Mouse (Mus musculus) kidney, adult 11 months (tissue): ENCODE results near the gene Nrg3.
"Not testable (repeated sequence)": the region's sequence is repeated elsewhere in the genome, so short reads cannot be mapped to it uniquely, and the experiment has no call there.

Experiments used
- DNase-seq: peaks from one replicate; pipeline ENCODE4 v3.0.0; 2022

Gene Nrg3

DNA sequence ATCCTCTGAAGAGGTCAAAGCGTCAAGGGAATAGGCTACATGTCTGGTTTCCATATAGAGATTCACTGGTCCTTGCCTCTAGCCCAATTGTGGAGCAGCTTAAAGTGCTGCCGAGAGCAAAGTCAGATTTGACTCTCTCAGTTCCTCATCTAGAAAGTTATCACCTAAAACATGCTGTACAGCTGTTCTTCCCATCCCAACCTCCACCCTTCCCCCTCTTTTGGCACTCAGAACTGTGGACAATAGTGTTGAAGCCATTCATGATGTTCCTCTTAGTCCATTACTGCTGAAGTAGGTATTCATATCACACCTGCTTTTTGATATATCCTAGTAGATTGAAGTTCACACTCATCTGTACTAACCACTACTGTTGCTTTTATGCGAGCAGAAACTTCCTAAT lies 896.1 kb downstream of the Nrg3 start:
- no peak for DNase-seq

DNA sequence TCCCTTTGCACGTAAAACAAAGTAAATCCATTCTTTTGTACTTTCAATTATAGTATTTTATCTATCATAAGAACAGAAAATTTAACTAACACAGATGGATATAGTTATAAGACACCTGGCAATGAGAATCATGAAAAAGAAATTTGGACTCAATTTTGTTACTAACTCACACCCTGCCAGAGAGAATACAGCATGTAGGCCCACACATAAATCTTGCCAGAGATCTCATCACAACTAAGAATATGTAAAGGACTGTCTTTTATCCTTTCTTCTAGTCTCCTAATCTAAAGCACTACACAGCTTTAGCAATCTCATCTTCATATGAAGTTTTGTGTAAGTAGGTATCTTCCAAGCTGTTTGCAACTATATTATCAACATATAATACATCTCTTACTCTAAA lies 904.7 kb downstream of the Nrg3 start:
- DNase-seq = no peak

DNA sequence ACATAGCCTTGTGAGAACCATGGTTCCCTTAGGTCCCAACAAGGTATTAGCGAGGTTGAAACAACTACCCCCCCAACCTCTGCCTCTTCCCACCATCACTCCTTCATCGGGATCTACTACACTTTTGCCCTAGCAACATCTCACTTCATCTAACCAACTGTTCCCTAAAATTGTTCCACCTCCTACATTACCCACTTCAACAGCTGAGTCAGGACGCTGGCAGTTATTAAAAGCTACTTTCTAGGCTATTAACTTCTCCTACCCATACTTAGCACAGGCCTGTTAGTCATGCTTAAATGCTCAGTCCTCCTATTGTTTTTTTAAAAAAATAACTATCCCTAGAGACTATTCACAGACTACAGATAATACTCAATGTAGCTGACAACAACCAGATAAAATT lies 906.7 kb downstream of the Nrg3 start:
- no peak for DNase-seq

DNA sequence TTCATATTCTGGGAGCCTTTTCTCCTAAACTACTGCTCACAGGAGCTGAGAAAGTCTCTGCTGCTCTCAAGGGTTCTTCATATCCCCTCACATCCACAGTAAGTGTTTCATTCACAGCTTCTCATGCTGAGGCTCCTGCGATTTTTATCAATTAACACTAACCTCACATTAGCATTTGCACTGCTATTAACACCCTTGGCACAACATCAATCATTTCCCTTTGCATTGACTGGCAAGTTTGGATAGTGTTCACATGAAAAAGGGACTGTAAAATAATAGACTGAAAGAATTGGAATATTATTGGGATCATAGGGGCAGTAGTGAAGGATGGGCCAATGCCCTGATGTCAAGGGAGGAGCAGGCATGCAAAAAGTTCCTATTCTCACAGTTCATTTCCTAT lies 918.3 kb downstream of the Nrg3 start:
- no peak for DNase-seq

DNA sequence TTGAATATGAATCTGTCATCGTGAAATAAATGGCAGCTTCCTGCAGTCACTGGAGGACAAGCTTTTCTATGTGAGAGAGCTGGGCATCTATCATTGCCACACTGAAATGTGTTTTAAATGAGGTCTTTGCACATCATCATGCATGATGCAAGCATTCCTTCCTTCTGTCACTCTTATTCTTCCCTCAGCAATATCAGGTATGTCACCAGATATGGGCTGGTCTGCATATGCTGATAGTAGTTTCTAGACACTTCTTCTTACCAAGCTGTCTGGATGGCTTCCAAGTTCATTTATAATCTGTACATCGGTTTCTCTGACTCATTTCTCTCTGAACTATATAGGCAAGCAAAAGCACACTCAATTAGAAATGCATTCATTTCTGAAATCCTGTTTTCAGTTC lies 925.6 kb downstream of the Nrg3 start:
- no peak for DNase-seq

DNA sequence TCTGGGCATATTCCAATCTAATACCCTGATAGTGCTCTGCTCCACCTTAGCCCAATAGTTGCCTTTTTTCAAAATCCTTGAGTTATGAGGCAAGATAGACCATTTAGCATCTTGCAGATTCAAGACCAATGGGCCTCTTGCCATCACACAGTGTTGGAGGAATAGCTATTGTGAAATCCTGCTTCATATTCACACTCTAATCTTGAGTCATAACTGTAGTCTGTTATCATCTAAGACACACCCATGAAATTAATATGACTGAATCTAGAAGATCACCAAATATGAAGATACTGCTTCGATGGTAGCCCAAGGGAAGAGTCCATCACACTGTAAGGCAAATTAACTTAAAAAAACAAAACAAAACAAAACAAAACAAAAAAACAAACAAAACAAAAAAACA lies 937.7 kb downstream of the Nrg3 start:
- no peak for DNase-seq

DNA sequence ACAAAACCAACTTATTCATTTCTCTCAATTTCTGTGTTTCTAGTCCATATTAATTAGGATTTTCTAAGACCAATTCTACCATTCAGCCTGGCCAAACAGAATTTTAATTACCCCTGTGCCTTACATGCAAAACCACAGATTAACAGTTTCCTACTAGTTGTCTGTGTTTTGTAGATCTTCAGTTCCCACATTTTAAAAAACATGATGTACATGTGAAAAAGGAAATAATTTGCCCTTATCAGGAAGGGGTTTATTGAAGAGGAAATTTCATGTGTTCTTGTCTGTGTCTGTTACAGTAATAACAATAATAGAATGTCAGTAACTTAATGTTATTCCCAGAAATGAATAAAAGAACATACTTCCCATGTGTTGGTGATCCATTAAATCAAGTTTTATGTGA lies 939.4 kb downstream of the Nrg3 start:
- no peak for DNase-seq

DNA sequence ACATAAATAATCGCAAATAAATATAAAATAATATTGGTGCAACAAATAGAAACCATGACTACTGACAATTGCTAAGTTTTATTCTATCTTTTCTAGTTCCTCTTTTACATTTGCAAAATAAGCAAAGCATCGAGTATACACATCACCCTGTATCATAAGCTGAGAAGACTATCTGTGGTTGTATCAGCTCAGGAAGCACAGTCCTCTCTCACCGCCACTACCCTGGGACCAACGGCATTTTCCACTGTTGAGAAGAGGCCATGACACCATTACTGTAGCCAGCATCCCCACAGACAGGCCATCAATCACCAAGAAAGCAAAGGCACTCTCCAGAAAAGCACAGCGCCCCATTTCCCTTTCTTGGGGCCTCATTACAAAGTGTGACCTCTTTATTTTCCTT lies 956.7 kb downstream of the Nrg3 start:
- DNase-seq = no peak

DNA sequence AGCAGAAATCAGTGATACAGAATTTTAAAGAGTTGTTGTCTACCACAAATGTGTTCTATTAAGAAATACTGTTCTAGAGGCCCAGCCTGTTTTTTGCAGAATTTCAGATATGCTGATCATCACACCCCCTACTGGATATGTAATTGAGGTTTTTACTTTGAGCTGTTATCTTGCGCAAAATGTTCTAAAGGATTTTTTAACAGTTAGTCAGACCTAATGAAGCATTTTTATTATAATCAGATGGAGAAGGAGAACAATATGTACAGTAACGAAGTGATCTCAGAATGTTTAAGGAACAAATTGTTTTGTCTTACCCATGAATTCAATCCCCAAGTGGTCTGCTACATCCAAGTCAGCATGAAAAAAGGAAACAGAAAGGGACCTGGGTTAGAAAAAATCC lies 963.9 kb downstream of the Nrg3 start:
- DNase-seq = no peak

DNA sequence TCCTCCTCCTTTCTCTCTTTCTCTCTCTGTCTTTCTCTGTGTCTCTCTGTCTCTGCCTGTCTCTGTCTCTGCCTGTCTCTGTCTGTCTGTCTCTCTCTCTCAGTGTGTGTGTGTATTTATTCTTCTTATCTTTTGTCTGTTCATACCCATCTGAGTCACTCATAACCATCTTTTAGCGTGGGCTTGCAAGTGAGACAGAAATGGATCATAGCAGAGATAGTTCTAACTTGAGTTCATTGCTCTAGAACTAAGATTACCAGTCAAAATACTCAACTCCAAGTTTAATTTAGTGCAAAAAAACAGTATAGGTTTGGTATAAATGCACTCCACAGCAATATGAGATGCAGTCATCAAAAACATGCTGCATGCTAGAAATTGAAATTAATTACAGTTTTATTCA lies 977.9 kb downstream of the Nrg3 start:
- DNase-seq = no peak

DNA sequence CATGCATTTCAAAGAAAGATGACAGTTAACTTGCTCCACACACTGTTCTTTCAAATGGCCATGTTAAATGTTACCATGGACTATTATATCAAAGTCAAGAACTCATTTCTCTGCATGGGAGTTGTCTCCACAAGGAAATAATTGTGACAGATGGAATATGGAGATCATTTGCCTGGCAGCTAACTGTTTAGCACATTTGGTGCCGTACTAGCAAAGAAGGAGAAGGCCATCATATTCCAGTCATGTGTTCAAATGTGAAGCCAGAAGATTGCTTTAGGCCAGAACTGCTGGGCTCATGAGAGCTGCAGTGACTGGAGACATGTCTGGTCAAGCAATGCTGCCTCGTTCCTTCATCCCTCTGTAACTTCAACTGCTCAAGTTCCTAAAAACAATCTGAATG lies 1025.8 kb downstream of the Nrg3 start:
- DNase-seq = no peak

DNA sequence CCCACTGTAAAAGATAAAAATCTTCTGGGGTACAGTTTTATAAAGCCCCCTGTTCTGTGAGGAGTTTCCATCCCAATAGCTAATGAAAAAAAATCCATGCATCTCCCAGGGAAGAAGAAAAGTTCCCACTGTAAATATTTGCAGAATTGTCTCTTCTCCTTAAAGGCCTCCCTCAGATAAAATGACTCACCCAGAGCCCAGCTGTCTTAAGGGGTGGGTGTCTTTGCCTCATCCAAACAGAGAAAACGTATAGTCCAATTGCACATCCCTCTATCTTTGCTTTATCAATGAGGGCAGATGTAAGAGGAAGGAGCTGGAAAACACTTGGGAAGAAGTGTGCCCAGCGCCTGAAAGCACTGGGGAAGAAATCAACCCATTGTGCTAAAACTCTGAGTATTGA lies 1028.1 kb downstream of the Nrg3 start:
- no peak for DNase-seq

DNA sequence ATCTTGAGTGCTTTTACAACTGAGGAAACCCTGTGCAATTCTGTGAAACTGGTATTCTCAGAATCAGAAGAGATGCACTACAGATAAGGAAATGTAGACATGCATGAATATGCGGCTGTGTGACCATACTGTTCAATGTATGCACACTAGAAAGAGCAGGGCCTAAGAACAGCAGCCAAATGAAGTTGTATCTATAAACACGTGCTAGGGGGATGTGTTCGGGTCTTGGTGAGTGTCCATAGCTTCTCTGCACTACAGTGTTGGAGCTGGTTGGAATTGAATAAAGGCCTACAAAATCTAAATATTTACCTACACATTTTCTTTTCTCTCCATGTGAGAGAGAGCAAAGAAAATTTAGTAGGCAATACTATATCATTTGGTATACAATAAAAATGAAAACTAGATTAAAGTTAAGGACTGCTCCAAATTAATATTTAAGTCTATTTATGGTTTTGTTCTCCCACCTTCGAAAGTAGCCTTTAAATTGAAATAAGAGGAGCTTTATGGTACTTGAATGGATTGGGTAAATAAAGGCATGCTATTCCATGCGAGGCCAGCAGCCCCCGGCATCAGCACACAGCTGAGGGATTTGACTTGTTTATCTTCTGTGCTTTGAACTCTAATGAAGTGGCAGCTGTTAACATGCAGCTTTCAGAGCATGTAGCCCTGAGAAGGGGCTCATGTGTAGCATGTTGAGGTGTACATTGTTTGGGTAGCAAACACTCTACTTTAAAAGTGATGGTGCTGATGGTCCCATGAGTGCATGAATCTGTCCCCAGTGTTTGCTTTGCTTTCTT lies 1038.9 kb downstream of the Nrg3 start:
- DNase-seq = no peak

DNA sequence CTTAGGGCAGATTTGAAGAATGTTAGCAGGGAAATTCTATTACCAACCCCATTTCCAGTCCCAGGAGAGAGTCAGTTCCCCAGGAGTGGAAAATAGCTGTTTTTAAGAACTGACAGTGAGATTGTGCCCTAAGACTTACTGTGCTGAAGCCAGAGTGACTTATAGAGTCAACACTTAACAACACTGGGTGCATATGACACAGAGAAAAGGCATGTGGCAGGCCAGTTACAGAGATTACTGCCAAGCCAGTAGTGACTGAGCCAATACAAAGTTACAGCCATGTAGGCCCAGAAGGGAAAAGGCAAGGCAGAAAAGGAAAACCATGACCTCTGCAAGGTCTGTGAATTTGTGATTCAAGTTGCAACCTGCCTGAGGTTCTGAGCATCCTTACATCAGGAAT lies 1098.2 kb downstream of the Nrg3 start:
- no peak for DNase-seq

DNA sequence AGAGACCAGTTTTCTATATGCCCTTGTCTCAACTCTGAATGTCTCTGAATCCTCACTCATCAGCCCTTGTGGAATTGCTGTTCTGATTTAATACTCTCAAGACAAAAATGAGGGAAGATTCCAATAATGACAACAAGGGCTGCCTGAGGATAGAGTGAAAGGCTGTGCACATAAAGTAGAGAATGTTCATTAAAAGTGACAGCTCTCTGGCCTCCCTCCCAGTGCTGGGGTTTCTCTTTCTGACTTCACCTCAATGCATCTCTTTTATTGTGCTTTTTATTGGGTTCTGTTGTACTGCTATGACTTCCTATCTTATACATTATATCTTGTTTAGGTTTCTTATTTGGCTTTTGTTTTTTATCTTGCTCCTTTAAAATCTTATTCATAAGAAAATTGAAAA lies 1131.9 kb downstream of the Nrg3 start:
- no peak for DNase-seq

DNA sequence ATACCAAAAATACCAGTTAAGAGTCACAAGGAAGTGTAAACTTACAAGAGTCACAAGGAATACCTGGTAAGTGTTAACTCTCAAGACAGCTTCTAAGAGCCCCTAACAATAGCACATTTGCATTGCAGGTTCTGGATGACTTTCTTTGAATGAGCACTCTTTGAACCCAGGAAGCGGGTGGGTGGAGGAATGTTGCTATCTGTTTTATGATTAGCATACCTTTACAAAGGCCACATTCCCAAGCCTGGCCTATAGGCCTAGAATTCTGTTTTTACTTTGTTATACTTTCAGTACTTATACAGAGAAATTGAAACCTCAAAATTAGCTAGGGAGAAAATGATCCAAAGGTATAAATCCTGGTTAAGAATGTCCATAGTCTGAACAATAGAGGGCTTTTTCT lies 1150.0 kb downstream of the Nrg3 start:
- not testable (repeated sequence) for DNase-seq

DNA sequence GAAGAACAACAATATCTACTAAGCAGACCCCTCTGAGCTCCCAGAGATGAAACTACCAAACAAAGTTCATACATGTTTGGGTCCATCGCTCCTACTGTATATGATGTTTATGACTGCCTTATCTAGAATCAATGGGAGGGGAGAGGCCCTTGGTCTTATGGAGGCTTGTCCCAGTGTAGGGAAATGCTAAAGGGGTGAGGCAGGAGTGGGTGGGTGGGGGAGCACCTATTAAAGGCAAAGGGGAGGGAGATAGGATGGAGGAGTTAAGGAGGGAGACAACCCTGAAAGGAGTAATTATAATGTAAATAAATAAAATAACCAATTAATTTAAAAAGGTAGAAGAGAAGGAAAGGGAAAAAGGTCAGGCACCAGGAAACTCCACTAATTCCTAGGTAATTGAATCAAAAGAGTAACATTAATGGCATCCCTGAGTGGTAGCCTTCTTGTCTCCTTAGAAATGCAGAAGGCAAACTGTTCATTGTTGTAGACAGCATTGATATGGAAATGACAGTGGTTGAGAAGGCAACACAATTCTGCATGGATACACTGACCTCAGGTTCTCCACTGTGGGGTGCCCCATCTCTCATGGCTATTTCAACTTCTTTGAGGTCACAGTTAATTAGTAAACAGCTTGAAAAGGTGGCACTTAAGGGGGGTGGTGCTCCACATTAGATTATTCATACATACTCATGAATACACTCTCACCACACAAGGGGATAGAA lies 1152.1 kb downstream of the Nrg3 start:
- no peak for DNase-seq
